Mouse (Mus musculus): ENCODE measurements around the gene Dffa. TPM values are rescaled to one million over a fixed set of nuclear protein-coding genes. Genes with fewer than 3 reads are reported as not detected.
A peak's percentile ranks its signal among the peaks of the same experiment; 100 is the strongest.

Gene Dffa
- polyA plus RNA-seq, 1 experiment from 2014 or later: 29.3 TPM

DNA sequence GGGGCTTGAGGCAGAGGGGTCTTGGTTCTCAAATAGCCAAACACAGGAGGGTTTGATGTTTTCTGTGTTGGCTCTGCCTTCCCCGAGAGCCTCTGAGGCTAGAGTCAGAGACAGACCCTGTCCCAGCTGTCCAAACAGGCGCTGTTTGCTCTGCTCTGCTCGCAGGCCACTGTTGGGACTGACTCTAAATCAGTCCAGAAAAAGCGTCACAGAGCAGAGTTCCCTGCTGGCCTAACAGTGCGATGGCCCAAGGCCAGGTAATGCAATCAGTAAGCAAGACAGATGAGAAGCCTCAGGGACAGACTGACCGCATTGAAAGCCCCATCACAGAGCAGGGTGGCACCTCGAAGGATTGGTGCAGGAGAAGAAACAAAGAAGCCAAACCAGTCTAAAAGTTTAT, 45.7 kb downstream of the Dffa start:
- Histone ChIP-seq H3K4me1 (ENCODE audit: control insufficient read depth, insufficient read depth, low read length) (peaks cover 11% of the 10 kb centered on the region; the same call in 1 of the 2 replicates), H3K4me2 (replicated peaks; ENCODE audit: low read depth, low read length) (no peak overlapping the region), H3K27ac (ENCODE audit: low read depth, low read length) (no peak overlapping the region), H3K27me3 (ENCODE audit: control insufficient read depth, insufficient read depth, low read length) (no peaks in the 10 kb centered on the region), H3K4me3 (ENCODE audit: low read length) (no peak overlapping the region), H3K36me3 (ENCODE audit: control insufficient read depth, insufficient read depth, low read length) (peaks cover 53% of the 10 kb centered on the region), H3K9ac (ENCODE audit: low read depth, low read length) (no peak overlapping the region), H3K9me3 (ENCODE audit: control insufficient read depth, low read length) (no peaks in the 10 kb centered on the region)
- 38% methylated on average over 7 of the region's 7 CpGs for WGBS
- no peak for ATAC-seq (ENCODE audit: low FRiP score, low TSS enrichment)

- Histone ChIP-seq H3K4me1 (ENCODE audit: control insufficient read depth, insufficient read depth, low read length) (peaks cover 11% of the 10 kb centered on the region; the same call in 1 of the 2 replicates), H3K4me2 (replicated peaks; ENCODE audit: low read depth, low read length) (no peak overlapping the region), H3K36me3 (ENCODE audit: control insufficient read depth, insufficient read depth, low read length) (peaks cover 59% of the 10 kb centered on the region), H3K4me3 (ENCODE audit: low read length) (no peak overlapping the region), H3K27ac (ENCODE audit: low read depth, low read length) (no peak overlapping the region), H3K9me3 (ENCODE audit: control insufficient read depth, low read length) (0 out of 2 replicates have a peak, but pooled peaks cover 2% of the 10 kb centered on the region), H3K9ac (ENCODE audit: low read depth, low read length) (no peak overlapping the region), H3K27me3 (ENCODE audit: control insufficient read depth, insufficient read depth, low read length) (no peaks in the 10 kb centered on the region)
- WGBS: 49% methylated on average over 11 of the region's 11 CpGs
- ATAC-seq (ENCODE audit: low FRiP score, low TSS enrichment): peak; percentile 53; the same call in 1 of the 2 replicates
Observed at GRCm38 (mm10) chr4:149150256-149150655, 46.3 kb downstream of the Dffa start.

DNA sequence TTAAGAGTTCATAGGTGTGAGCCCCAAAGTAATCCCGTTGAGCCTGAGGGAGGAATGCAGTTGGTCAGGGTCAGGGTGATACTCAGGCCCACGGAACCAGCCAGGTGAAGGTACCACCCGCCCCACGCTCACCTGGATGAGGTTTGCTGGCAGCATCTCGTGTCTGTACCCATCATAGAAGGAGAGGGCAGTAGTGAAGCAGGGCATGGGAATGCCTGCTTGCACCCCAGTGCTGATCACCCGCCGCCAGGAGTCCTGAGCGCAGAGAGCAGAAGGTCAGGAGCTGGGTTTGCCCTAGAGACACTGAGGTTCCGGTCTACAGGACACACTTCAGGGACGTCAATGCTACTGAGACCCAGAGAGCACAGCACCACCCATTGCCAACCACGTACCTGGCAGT, 46.8 kb downstream of the Dffa start:
- H3K27me3 ChIP-seq (ENCODE audit: control insufficient read depth, insufficient read depth, low read length): no peaks in the 10 kb centered on the region
- H3K4me3 ChIP-seq (ENCODE audit: low read length): no peak overlapping the region
- ATAC-seq (ENCODE audit: low FRiP score, low TSS enrichment): no peak
- no peak overlapping the region for H3K27ac ChIP-seq (ENCODE audit: low read depth, low read length)
- no peak overlapping the region for H3K9ac ChIP-seq (ENCODE audit: low read depth, low read length)
- peaks cover 64% of the 10 kb centered on the region for H3K36me3 ChIP-seq (ENCODE audit: control insufficient read depth, insufficient read depth, low read length)
- 86% methylated on average over 11 of the region's 11 CpGs for WGBS
- peaks cover 11% of the 10 kb centered on the region; the same call in 1 of the 2 replicates for H3K4me1 ChIP-seq (ENCODE audit: control insufficient read depth, insufficient read depth, low read length)
- H3K9me3 ChIP-seq (ENCODE audit: control insufficient read depth, low read length): 0 out of 2 replicates have a peak, but pooled peaks cover 2% of the 10 kb centered on the region
- no peak overlapping the region for H3K4me2 ChIP-seq (replicated peaks; ENCODE audit: low read depth, low read length)

DNA sequence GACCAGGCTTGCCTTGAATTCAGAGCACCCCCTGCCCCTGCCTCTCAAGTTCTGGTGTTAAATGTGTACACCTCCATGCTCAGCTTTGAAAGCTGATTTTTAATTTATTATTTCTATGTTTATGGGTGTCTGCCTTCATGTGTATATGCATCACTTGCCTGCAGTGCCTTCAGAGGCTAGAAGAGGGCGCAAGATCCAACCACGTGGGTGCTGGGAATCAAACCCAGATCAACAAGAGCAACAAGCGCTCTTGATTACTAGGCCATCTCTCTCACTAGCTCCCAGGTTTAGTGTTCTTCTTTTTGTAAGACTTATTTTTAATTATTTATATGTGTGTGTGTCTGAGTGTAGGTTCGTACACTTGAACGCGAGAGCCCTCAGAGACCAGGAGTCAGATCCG, 50.9 kb downstream of the Dffa start:
- no peak for ATAC-seq (ENCODE audit: low FRiP score, low TSS enrichment)
- Histone ChIP-seq H3K4me1 (ENCODE audit: control insufficient read depth, insufficient read depth, low read length) (0 out of 2 replicates have a peak, but pooled peaks cover under 1% of the 10 kb centered on the region), H3K4me2 (replicated peaks; ENCODE audit: low read depth, low read length) (no peak overlapping the region), H3K9me3 (ENCODE audit: control insufficient read depth, low read length) (0 out of 2 replicates have a peak, but pooled peaks cover 2% of the 10 kb centered on the region), H3K27me3 (ENCODE audit: control insufficient read depth, insufficient read depth, low read length) (no peaks in the 10 kb centered on the region), H3K36me3 (ENCODE audit: control insufficient read depth, insufficient read depth, low read length) (peaks cover 99% of the 10 kb centered on the region), H3K27ac (ENCODE audit: low read depth, low read length) (no peak overlapping the region), H3K4me3 (ENCODE audit: low read length) (no peak overlapping the region), H3K9ac (ENCODE audit: low read depth, low read length) (no peak overlapping the region)
- 97% methylated on average over 7 of the region's 7 CpGs for WGBS

DNA sequence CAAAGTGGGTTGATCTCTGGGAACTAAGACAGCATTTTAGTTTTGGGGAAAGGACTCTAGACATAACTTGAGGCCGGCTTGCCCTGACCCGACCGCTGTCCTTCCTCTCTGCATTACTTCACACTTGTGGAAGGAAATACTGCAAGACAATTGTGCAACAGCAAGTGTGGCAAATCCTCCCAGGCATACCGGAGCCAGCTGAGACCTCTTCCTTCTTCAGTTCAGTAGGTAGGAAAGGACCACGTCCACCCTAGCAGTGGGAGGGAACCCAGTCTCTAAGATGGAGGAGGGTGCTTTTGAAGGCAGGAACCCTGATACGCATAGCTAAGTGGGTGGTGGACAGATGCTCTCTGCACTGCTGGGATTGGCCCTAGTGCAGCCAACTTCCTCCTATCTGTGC, 51.8 kb downstream of the Dffa start:
- H3K9ac ChIP-seq (ENCODE audit: low read depth, low read length): no peak overlapping the region
- 89% methylated on average over 6 of the region's 6 CpGs for WGBS
- H3K27me3 ChIP-seq (ENCODE audit: control insufficient read depth, insufficient read depth, low read length): no peaks in the 10 kb centered on the region
- H3K4me1 ChIP-seq (ENCODE audit: control insufficient read depth, insufficient read depth, low read length): no peaks in the 10 kb centered on the region
- no peak overlapping the region for H3K4me2 ChIP-seq (replicated peaks; ENCODE audit: low read depth, low read length)
- H3K9me3 ChIP-seq (ENCODE audit: control insufficient read depth, low read length): 0 out of 2 replicates have a peak, but pooled peaks cover 2% of the 10 kb centered on the region
- H3K36me3 ChIP-seq (ENCODE audit: control insufficient read depth, insufficient read depth, low read length): peaks cover 99% of the 10 kb centered on the region
- no peak overlapping the region for H3K27ac ChIP-seq (ENCODE audit: low read depth, low read length)
- no peak overlapping the region for H3K4me3 ChIP-seq (ENCODE audit: low read length)
- no peak for ATAC-seq (ENCODE audit: low FRiP score, low TSS enrichment)

DNA sequence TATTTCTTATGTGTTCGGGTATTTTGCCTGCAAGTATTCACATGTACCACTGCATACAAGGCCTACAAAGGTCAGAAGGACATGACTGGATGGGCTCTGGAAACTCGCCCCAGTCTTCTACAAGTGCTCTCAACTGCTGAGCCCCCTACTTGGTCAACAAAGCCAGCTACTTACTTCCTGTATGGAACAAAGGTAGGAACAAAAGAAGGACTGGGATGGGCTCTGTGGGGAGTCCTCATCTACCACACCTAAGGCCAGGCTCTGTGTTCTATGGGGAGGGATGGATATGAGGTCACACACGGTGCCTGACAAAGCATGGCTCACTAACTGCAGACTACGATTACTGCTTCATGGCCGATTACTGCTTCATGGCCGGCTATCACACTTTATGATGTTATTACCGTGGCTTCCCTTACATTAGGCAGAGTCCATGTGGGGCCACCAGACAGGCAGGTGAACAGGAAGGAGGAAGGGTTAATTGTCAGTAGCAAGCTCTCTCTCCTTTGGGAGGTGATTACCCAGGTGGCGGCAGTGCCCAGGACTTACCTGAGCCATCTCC, 53.5 kb downstream of the Dffa start:
- 78% methylated on average over 8 of the region's 8 CpGs for WGBS
- 0 out of 2 replicates have a peak, but pooled peaks cover 2% of the 10 kb centered on the region for H3K9me3 ChIP-seq (ENCODE audit: control insufficient read depth, low read length)
- no peak overlapping the region for H3K4me3 ChIP-seq (ENCODE audit: low read length)
- no peak for ATAC-seq (ENCODE audit: low FRiP score, low TSS enrichment)
- H3K36me3 ChIP-seq (ENCODE audit: control insufficient read depth, insufficient read depth, low read length): peaks cover 99% of the 10 kb centered on the region
- no peaks in the 10 kb centered on the region for H3K4me1 ChIP-seq (ENCODE audit: control insufficient read depth, insufficient read depth, low read length)
- H3K27me3 ChIP-seq (ENCODE audit: control insufficient read depth, insufficient read depth, low read length): no peaks in the 10 kb centered on the region
- H3K9ac ChIP-seq (ENCODE audit: low read depth, low read length): no peak overlapping the region
- H3K27ac ChIP-seq (ENCODE audit: low read depth, low read length): no peak overlapping the region
- no peak overlapping the region for H3K4me2 ChIP-seq (replicated peaks; ENCODE audit: low read depth, low read length)

- peaks cover 96% of the 10 kb centered on the region for H3K36me3 ChIP-seq (ENCODE audit: control insufficient read depth, insufficient read depth, low read length)
Observed at GRCm38 (mm10) chr4:149159203-149159602, 55.3 kb downstream of the Dffa start.

GRCm38 (mm10) chr4:149159891-149160290, 55.9 kb downstream of the Dffa start:
- no peaks in the 10 kb centered on the region for H3K27me3 ChIP-seq (ENCODE audit: control insufficient read depth, insufficient read depth, low read length)
- no peaks in the 10 kb centered on the region for H3K4me1 ChIP-seq (ENCODE audit: control insufficient read depth, insufficient read depth, low read length)
- H3K27ac ChIP-seq (ENCODE audit: low read depth, low read length): no peak overlapping the region
- 91% methylated on average over 13 of the region's 13 CpGs for WGBS
- no peak overlapping the region for H3K4me2 ChIP-seq (replicated peaks; ENCODE audit: low read depth, low read length)
- ATAC-seq (ENCODE audit: low FRiP score, low TSS enrichment): no peak
- no peak overlapping the region for H3K9ac ChIP-seq (ENCODE audit: low read depth, low read length)
- no peak overlapping the region for H3K4me3 ChIP-seq (ENCODE audit: low read length)
- peaks cover 94% of the 10 kb centered on the region for H3K36me3 ChIP-seq (ENCODE audit: control insufficient read depth, insufficient read depth, low read length)
- H3K9me3 ChIP-seq (ENCODE audit: control insufficient read depth, low read length): 0 out of 2 replicates have a peak, but pooled peaks cover 2% of the 10 kb centered on the region

More at GRCm38 (mm10) chr4:149159203-149159602, 55.3 kb downstream of the Dffa start:
- 0 out of 2 replicates have a peak, but pooled peaks cover 2% of the 10 kb centered on the region for H3K9me3 ChIP-seq (ENCODE audit: control insufficient read depth, low read length)
- H3K4me1 ChIP-seq (ENCODE audit: control insufficient read depth, insufficient read depth, low read length): no peaks in the 10 kb centered on the region
- no peak overlapping the region for H3K4me3 ChIP-seq (ENCODE audit: low read length)
- ATAC-seq (ENCODE audit: low FRiP score, low TSS enrichment): no peak
- H3K27ac ChIP-seq (ENCODE audit: low read depth, low read length): no peak overlapping the region
- H3K9ac ChIP-seq (ENCODE audit: low read depth, low read length): no peak overlapping the region
- H3K4me2 ChIP-seq (replicated peaks; ENCODE audit: low read depth, low read length): no peak overlapping the region
- no peaks in the 10 kb centered on the region for H3K27me3 ChIP-seq (ENCODE audit: control insufficient read depth, insufficient read depth, low read length)
- WGBS: 86% methylated on average over 2 of the region's 2 CpGs

GRCm38 (mm10) chr4:149161166-149161565, 57.2 kb downstream of the Dffa start:
- no peaks in the 10 kb centered on the region for H3K4me1 ChIP-seq (ENCODE audit: control insufficient read depth, insufficient read depth, low read length)
- H3K9ac ChIP-seq (ENCODE audit: low read depth, low read length): no peak overlapping the region
- ATAC-seq (ENCODE audit: low FRiP score, low TSS enrichment): no peak
- no peak overlapping the region for H3K4me2 ChIP-seq (replicated peaks; ENCODE audit: low read depth, low read length)
- no peak overlapping the region for H3K4me3 ChIP-seq (ENCODE audit: low read length)
- no peaks in the 10 kb centered on the region for H3K27me3 ChIP-seq (ENCODE audit: control insufficient read depth, insufficient read depth, low read length)
- H3K27ac ChIP-seq (ENCODE audit: low read depth, low read length): no peak overlapping the region
- no peaks in the 10 kb centered on the region for H3K9me3 ChIP-seq (ENCODE audit: control insufficient read depth, low read length)
- WGBS: 97% methylated on average over 6 of the region's 6 CpGs
- H3K36me3 ChIP-seq (ENCODE audit: control insufficient read depth, insufficient read depth, low read length): peaks cover 83% of the 10 kb centered on the region
